In genomic region chr10:96435109-96435508, GRCm38 (mm10) we compare ENCODE assay signal across 13 mouse cellular contexts.
A peak's percentile ranks its signal among the peaks of the same experiment; 100 is the strongest.
DNase-seq lines count a peak whose midpoint lies in the region; ATAC-seq and TF ChIP-seq lines count a peak whose summit lies in the region.
"Had no signal": no experiment of that assay in that cellular context is flagged by ENCODE, and none has a peak within 500 bp of the region (broad histone marks: within the 10 kb centered on the region; RNA-seq: fewer than 3 reads in every experiment).

No protein-coding gene starts in this region.

- H3K4me3 ChIP-seq in heart, embryonic 10.5 days, result no peak overlapping the region
- H3K4me3 ChIP-seq in liver, adult 2 months (ENCODE audit: insufficient read depth, low read depth, low read length), result no peak overlapping the region
- no peak overlapping the region for H3K4me3 ChIP-seq in liver, embryonic 11.5 days (ENCODE audit: low read depth, low read length)
- H3K4me3 ChIP-seq in brown adipose tissue, adult 24 weeks (ENCODE audit: insufficient read depth, low read depth, low read length), result no peak overlapping the region
- no peak overlapping the region for H3K4me3 ChIP-seq in macrophage (ENCODE audit: inconsistent target)
- H3K4me3 ChIP-seq: forebrain, embryonic 12.5 days; liver, embryonic 12.5 days; midbrain, embryonic 10.5 days; neural tube, embryonic 13.5 days had no signal

- no peak overlapping the region for H3K9ac ChIP-seq in liver, adult 2 months (ENCODE audit: low read depth, low read length)
- no peak overlapping the region for H3K9ac ChIP-seq in liver, embryonic 11.5 days (ENCODE audit: low read depth, low read length)
- H3K9ac ChIP-seq: forebrain, embryonic 12.5 days; liver, embryonic 12.5 days; neural tube, embryonic 13.5 days had no signal

- no peak for TF ChIP-seq CTCF in liver, adult 2 months (IDR thresholded peaks at IDR 0.05; ENCODE audit: low read depth, low read length)

- ATAC-seq in liver, embryonic 11.5 days (replicated peaks; ENCODE audit: low FRiP score), result no peak
- ATAC-seq: liver, embryonic 12.5 days had no signal

- H3K4me2 ChIP-seq in liver, embryonic 11.5 days, result no peak overlapping the region
- H3K4me2 ChIP-seq: forebrain, embryonic 12.5 days; liver, embryonic 12.5 days; neural tube, embryonic 13.5 days had no signal

- H3K79me2 ChIP-seq in liver, adult 2 months (ENCODE audit: control insufficient read depth, insufficient read depth, low read length), result no peaks in the 10 kb centered on the region
- no peaks in the 10 kb centered on the region for H3K79me2 ChIP-seq in macrophage (ENCODE audit: inconsistent target)

- intact Hi-C loops in heart, postnatal 14 days (cut with DNase I), result loop anchor here (10.0 kb wide), 1 partner anchor 210 kb away; no protein-coding TSS in a partner anchor

- no peak for DNase-seq in heart, embryonic 10.5 days (ENCODE audit: low spot score)
- DNase-seq in heart, postnatal 14 days, result no peak
- DNase-seq in liver, adult 2 months (ENCODE audit: extremely low read depth, low read depth, low spot score), result peak; percentile 5
- no peak for DNase-seq in liver, embryonic 11.5 days (ENCODE audit: low spot score)
- no peak for DNase-seq in cerebellum, postnatal 4 days (ENCODE audit: low spot score in 2 of 2)
- DNase-seq: cerebellum, adult 11-12 months; thymus, postnatal 4 days had no signal

- H3K9me3 ChIP-seq in heart, embryonic 10.5 days, result no peaks in the 10 kb centered on the region
- H3K9me3 ChIP-seq in liver, embryonic 11.5 days (ENCODE audit: control insufficient read depth, low read length), result no peaks in the 10 kb centered on the region
- H3K9me3 ChIP-seq: forebrain, embryonic 12.5 days; liver, embryonic 12.5 days; midbrain, embryonic 10.5 days; neural tube, embryonic 13.5 days had no signal

- H3K27ac ChIP-seq in heart, embryonic 10.5 days, result 0 out of 2 replicates have a peak overlapping the region, but pooled peaks have one; percentile 22
- H3K27ac ChIP-seq in liver, adult 2 months (replicated peaks; ENCODE audit: insufficient read depth, low read depth, low read length), result no peak overlapping the region
- no peak overlapping the region for H3K27ac ChIP-seq in liver, embryonic 11.5 days (ENCODE audit: low read depth, low read length)
- peak overlapping the region; percentile 49 for H3K27ac ChIP-seq in brown adipose tissue, adult 24 weeks (replicated peaks; ENCODE audit: low read depth, low read length)
- peak overlapping the region; percentile 84 for H3K27ac ChIP-seq in macrophage
- H3K27ac ChIP-seq: forebrain, embryonic 12.5 days; liver, embryonic 12.5 days; midbrain, embryonic 10.5 days; neural tube, embryonic 13.5 days had no signal

- no peak for TF ChIP-seq POLR2A in liver, adult 2 months (IDR thresholded peaks at IDR 0.05; ENCODE audit: extremely low read depth, insufficient read depth, low read length)

- 64% methylated on average over 6 of the region's 6 CpGs for WGBS in heart, embryonic 10.5 days
- WGBS in liver, adult 2 months, result 69% methylated on average over 6 of the region's 6 CpGs
- 50% methylated on average over 6 of the region's 6 CpGs for WGBS in liver, embryonic 11.5 days
- 11% methylated on average over 6 of the region's 6 CpGs for WGBS in macrophage (ENCODE audit: missing documents)

- peaks cover 8% of the 10 kb centered on the region; the same call in 1 of the 2 replicates for H3K4me1 ChIP-seq in heart, embryonic 10.5 days
- H3K4me1 ChIP-seq in liver, adult 2 months (ENCODE audit: control insufficient read depth, insufficient read depth, low read length), result no peaks in the 10 kb centered on the region
- H3K4me1 ChIP-seq in liver, embryonic 11.5 days (replicated peaks; ENCODE audit: control insufficient read depth, insufficient read depth, low read length), result no peaks in the 10 kb centered on the region
- no peaks in the 10 kb centered on the region; the same call in 1 of the 2 replicates for H3K4me1 ChIP-seq in brown adipose tissue, adult 24 weeks (ENCODE audit: control insufficient read depth, insufficient read depth, insufficient read length, low read length)
- H3K4me1 ChIP-seq: forebrain, embryonic 12.5 days; liver, embryonic 12.5 days; midbrain, embryonic 10.5 days; neural tube, embryonic 13.5 days had no signal

- no peaks in the 10 kb centered on the region for H3K36me3 ChIP-seq in heart, embryonic 10.5 days
- H3K36me3 ChIP-seq in liver, adult 2 months (ENCODE audit: control insufficient read depth, insufficient read depth, low read length), result no peaks in the 10 kb centered on the region
- H3K36me3 ChIP-seq in liver, embryonic 11.5 days (ENCODE audit: control insufficient read depth, insufficient read depth, low read length), result no peaks in the 10 kb centered on the region
- no peaks in the 10 kb centered on the region for H3K36me3 ChIP-seq in macrophage (ENCODE audit: inconsistent target)
- H3K36me3 ChIP-seq: forebrain, embryonic 12.5 days; liver, embryonic 12.5 days; midbrain, embryonic 10.5 days; neural tube, embryonic 13.5 days had no signal

- no peaks in the 10 kb centered on the region for H3K27me3 ChIP-seq in heart, embryonic 10.5 days (ENCODE audit: insufficient read depth, poor library complexity, severe bottlenecking)
- no peaks in the 10 kb centered on the region for H3K27me3 ChIP-seq in liver, adult 2 months (ENCODE audit: control insufficient read depth, insufficient read depth, low read length)
- H3K27me3 ChIP-seq in liver, embryonic 11.5 days (replicated peaks; ENCODE audit: control insufficient read depth, insufficient read depth, low read length), result no peaks in the 10 kb centered on the region
- H3K27me3 ChIP-seq: forebrain, embryonic 12.5 days; liver, embryonic 12.5 days; neural tube, embryonic 13.5 days had no signal

Comparison
In these comparisons a context has a peak if more than half of its experiments do, and no peak if none do; other contexts are left out.
1. H3K27ac ChIP-seq: peak in heart, embryonic 10.5 days (single experiment), brown adipose tissue, adult 24 weeks (single experiment) and macrophage (single experiment); none in liver, adult 2 months (single experiment) and liver, embryonic 11.5 days (single experiment).